21 mouse cellular contexts compared by ENCODE assay signal in genomic region chr16:14008081-14008480, GRCm38 (mm10). TPM values are rescaled to one million over a fixed set of nuclear protein-coding genes. Genes with fewer than 3 reads are reported as not detected.
"Had no signal": no experiment of that assay in that cellular context is flagged by ENCODE, and none has a peak within 500 bp of the region (broad histone marks: within the 10 kb centered on the region; RNA-seq: fewer than 3 reads in every experiment).

No protein-coding gene starts in this region.

- H3K4me1 ChIP-seq: midbrain, embryonic 13.5 days; midbrain, embryonic 15.5 days; stomach, embryonic 15.5 days had no signal

- H3K9ac ChIP-seq: lung, embryonic 15.5 days; midbrain, embryonic 13.5 days; midbrain, embryonic 15.5 days; neural tube, embryonic 12.5 days; stomach, embryonic 15.5 days had no signal

- H3K4me2 ChIP-seq: lung, embryonic 15.5 days; midbrain, embryonic 11.5 days; midbrain, embryonic 13.5 days; midbrain, embryonic 15.5 days; neural tube, embryonic 12.5 days; stomach, embryonic 15.5 days had no signal

- H3K4me3 ChIP-seq: lung, embryonic 15.5 days; megakaryocyte, embryonic 14.5 days; midbrain, embryonic 13.5 days; midbrain, embryonic 15.5 days; neural tube, embryonic 12.5 days; stomach, embryonic 15.5 days had no signal

- H3K36me3 ChIP-seq: lung, embryonic 15.5 days; midbrain, embryonic 15.5 days; neural tube, embryonic 12.5 days; stomach, embryonic 15.5 days had no signal

- H3K9me3 ChIP-seq: lung, embryonic 15.5 days; megakaryocyte, embryonic 14.5 days; midbrain, embryonic 13.5 days; midbrain, embryonic 15.5 days; neural tube, embryonic 12.5 days; stomach, embryonic 15.5 days had no signal

- DNase-seq: lung, adult 2 months; lung, postnatal 14 days; lung, postnatal 36 days; right cerebral cortex, postnatal 14 days; thymus, adult 2 months; thymus, postnatal 25 days; thymus, postnatal 4 days had no signal

- ATAC-seq: lung, postnatal 0 days; midbrain, embryonic 13.5 days; midbrain, embryonic 15.5 days had no signal

- H3K27ac ChIP-seq: lung, embryonic 15.5 days; macrophage; midbrain, embryonic 13.5 days; midbrain, embryonic 15.5 days; neural tube, embryonic 12.5 days; stomach, embryonic 15.5 days; stomach, postnatal 0 days had no signal

- H3K27me3 ChIP-seq: lung, embryonic 15.5 days; midbrain, embryonic 13.5 days; midbrain, embryonic 15.5 days; neural tube, embryonic 12.5 days; stomach, embryonic 15.5 days had no signal

RNA-seq across cellular contexts. Expression of gene Ifitm7, which starts 21.4 kb away (rescaled TPM):
- total RNA-seq: monocyte, adult 5-6 weeks; neutrophil, adult 5-6 weeks had no signal
- polyA plus RNA-seq: lung, adult 2 months; lung, embryonic 15.5 days; lung, postnatal 0 days; macrophage; stomach, embryonic 15.5 days; stomach, postnatal 0 days; thymus, adult 2 months; urinary bladder, adult 2 months had no signal

RNA-seq across cellular contexts. Expression of gene 2900011O08Rik, which starts 21.7 kb away (rescaled TPM):
- total RNA-seq: monocyte, adult 5-6 weeks; neutrophil, adult 5-6 weeks had no signal
- polyA plus RNA-seq: lung, postnatal 0 days; macrophage; spleen, adult 2 months had no signal
